Mouse (Mus musculus) heart, adult 2 months (tissue): ENCODE results near the gene E130311K13Rik.

Experiments used
- CTCF ChIP-seq: fragments of 200-600 bp; IDR thresholded peaks from 2 replicates; pipeline ENCODE4 v1.8.1; 2022; ENCODE audit warnings: antibody characterized with exemption, mild to moderate bottlenecking, moderate library complexity
- EP300 ChIP-seq: fragments of 200-500 bp; IDR thresholded peaks from 2 replicates; pipeline ENCODE4 v1.6.1; 2011; ENCODE audit warnings: low read depth, low read length, control low read depth; ENCODE audit not compliant: insufficient read depth
- POLR2A ChIP-seq: fragments of 200-500 bp; IDR thresholded peaks from 2 replicates; pipeline ENCODE4 v1.6.1; 2011; ENCODE audit warnings: mild to moderate bottlenecking, low read depth, low read length, control low read depth; ENCODE audit not compliant: insufficient read depth

DNA sequence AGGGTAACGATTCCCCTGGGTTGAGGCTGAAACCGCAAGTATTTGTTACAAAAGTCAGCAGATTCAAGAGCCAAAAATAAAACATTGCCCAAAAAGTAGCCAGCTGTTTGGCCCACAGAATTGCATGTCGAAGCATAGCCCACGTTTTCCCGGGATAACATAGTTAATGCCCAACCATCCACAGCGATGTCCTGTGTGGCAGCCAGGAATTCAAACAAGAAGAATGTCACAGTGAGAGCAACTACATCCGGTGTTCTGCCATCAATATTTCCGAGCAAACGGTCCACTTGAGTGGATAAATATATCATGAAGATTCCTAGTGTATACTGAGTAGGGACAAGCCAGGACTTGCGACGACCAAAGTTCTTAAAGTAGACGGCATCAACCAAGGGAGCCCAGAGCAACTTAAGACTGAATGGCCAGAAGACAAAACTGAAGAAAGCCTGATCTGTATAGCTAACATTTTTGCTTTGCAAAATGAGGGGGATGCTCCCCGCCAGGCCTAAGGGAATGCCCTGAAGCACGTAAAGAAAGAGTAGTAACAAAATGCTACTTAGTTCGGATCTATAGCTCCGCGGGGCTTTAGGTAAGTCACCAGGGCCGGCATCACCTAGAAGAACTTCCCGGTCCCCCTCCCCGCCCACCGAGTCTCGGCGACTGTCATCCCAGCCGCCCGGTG is 34.3 kb upstream of the E130311K13Rik start:
- no peak for TF ChIP-seq CTCF
- TF ChIP-seq POLR2A: no peak
- no peak for TF ChIP-seq EP300
